Mouse (Mus musculus) liver, embryonic 14.5 days (tissue): ENCODE data around the gene Ndrg4. TPM values are rescaled to one million over a fixed set of nuclear protein-coding genes. Genes with fewer than 3 reads are reported as not detected.

Experiments
- ATAC-seq: fragments of 200-750 bp; cut with Nextera tagmentation; 2 replicates; pipeline ENCODE4 v1.8.0; 2017; ENCODE audit warnings: moderate number of reproducible peaks, mild to moderate bottlenecking, moderate library complexity; ENCODE audit not compliant: insufficient read depth
- DNase-seq, 3 experiments: peaks; one replicate each; pipeline ENCODE4 v3.0.0-alpha.2; 2012 to 2013; ENCODE audit warnings: low read depth in 3 of 3, low spot score in 3 of 3
- H3K27ac ChIP-seq: fragments of 300-500 bp; sonication (generic); 2 replicates; pipeline ENCODE4 v1.5.1; 2014; ENCODE audit warnings: moderate library complexity, mild to moderate bottlenecking, control low read depth, inconsistent platforms
- H3K27me3 ChIP-seq: fragments of 300-500 bp; sonication (generic); 2 replicates; pipeline ENCODE4 v1.6.1; 2014; ENCODE audit warnings: mild to moderate bottlenecking, low read length, moderate library complexity; ENCODE audit not compliant: control insufficient read depth, insufficient read depth
- H3K36me3 ChIP-seq: fragments of 300-500 bp; sonication (generic); replicated peaks from 2 replicates; pipeline ENCODE4 v1.6.1; 2014; ENCODE audit warnings: low read depth; ENCODE audit not compliant: control insufficient read depth, insufficient read depth
- H3K4me1 ChIP-seq, 2 experiments: fragments of 200-500 bp in 1 of 2; fragments of 300-500 bp in 1 of 2; sonication (generic) in 1 of 2; replicated peaks; 2 replicates each; pipeline ENCODE4 v1.6.1; 2012 to 2014; ENCODE audit warnings: antibody characterized with exemption in 1 of 2, inconsistent platforms in 1 of 2, low read length in 1 of 2; ENCODE audit not compliant: control insufficient read depth in 2 of 2, insufficient read depth in 2 of 2
- H3K4me2 ChIP-seq: fragments of 300-500 bp; sonication (generic); 2 replicates; pipeline ENCODE4 v1.6.1; 2014; ENCODE audit warnings: low read depth, mild to moderate bottlenecking, control low read depth, moderate library complexity
- H3K4me3 ChIP-seq, 2 experiments: fragments of 200-500 bp in 1 of 2; fragments of 300-500 bp in 1 of 2; sonication (generic) in 1 of 2; 2 replicates each; pipeline ENCODE4 v1.5.1; 2012 to 2014; ENCODE audit warnings: low read depth in 2 of 2, low read length in 2 of 2, mild to moderate bottlenecking in 2 of 2, control low read depth in 1 of 2, inconsistent platforms in 1 of 2, moderate library complexity in 1 of 2; ENCODE audit not compliant: insufficient read depth in 1 of 2
- H3K9ac ChIP-seq: fragments of 300-500 bp; sonication (generic); replicated peaks from 2 replicates; pipeline ENCODE4 v1.6.1; 2014; ENCODE audit warnings: mild to moderate bottlenecking, control low read depth, moderate library complexity
- H3K9me3 ChIP-seq: fragments of 300-500 bp; sonication (generic); 2 replicates; pipeline ENCODE4 v1.6.1; 2016; ENCODE audit warnings: low read length, mixed read lengths; ENCODE audit not compliant: control insufficient read depth
- CTCF ChIP-seq: IDR thresholded peaks from 2 replicates; pipeline ENCODE4 v1.5.1; 2016; ENCODE audit warnings: antibody characterized with exemption, low read depth, control low read depth
- EP300 ChIP-seq: IDR thresholded peaks from 2 replicates; pipeline ENCODE4 v1.6.1; 2016; ENCODE audit warnings: antibody characterized with exemption, low read depth
- WGBS: fragments of 180-500 bp; shearing (Covaris S2); extraction: QIAGEN DNeasy Blood & Tissue Kit; methylation state at CpG from one replicate; pipeline ENCODE4 v1.1.7; 2014; ENCODE audit not compliant: insufficient replicate concordance; 5-methylcytosine and 5-hydroxymethylcytosine counted together
- polyA plus RNA-seq, 2 experiments: library from polyadenylated mRNA; depleted of rRNA in 1 of 2; stranded (reverse) in 1 of 2; unstranded in 1 of 2; fragments of >200 nt; fragmentation: Nextera tagmentation in 1 of 2; extraction: Ambion mirVana in 1 of 2; gene quantifications; 2 replicates each; pipeline versions ENCODE4 v1.2.1 to v1.2.3; 2012 to 2014

The Ndrg4 gene
- polyA plus RNA-seq, 2 experiments, result 0.62 to 0.81 TPM

DNA sequence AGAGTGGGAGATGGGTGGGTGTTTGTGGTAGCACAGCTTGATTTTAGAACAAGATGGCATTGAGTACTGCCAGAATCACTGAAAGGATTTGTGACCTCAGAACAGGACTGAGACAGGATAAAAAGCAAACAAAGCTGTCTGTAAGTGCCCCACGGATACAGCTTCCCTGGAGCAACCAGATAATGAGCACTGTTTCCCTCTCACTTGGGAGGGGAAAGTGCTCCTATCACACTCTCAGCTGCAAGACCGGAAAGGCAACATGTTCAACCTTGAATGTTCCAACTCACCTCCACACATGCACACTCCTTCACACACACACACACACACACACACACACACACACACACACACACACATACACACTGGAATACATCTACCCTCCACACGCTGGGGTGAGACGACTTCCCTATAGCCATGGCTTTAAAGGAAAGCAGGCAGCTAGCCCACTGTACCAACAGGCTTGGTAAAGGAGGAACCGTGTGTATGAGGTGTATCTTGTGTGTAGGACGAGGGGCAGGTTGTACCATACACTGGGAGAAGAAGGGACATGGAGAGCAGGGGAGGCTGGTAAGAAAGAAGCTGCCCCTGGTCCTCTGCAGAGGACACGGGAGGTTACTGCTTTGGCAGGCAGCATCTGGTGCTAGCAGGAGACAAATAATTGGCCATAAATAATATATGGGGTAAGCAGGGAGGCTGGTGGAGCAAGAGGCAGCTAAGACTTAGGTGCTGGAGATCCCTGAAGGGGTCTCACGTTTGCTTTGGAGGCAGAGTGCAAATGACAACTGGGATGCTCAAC is 8.4 kb upstream of the Ndrg4 start:
- H3K9ac ChIP-seq, result no peak overlapping the region
- H3K27me3 ChIP-seq, result no peaks in the 10 kb centered on the region
- no peak for ATAC-seq
- 38% methylated on average over 8 of the region's 8 CpGs for WGBS
- no peaks in the 10 kb centered on the region for H3K36me3 ChIP-seq
- TF ChIP-seq EP300, result no peak
- no peak for TF ChIP-seq CTCF
- no peaks in the 10 kb centered on the region for H3K9me3 ChIP-seq
- H3K27ac ChIP-seq, result no peak overlapping the region
- H3K4me1 ChIP-seq, result no peaks in the 10 kb centered on the region
- no peak overlapping the region for H3K4me2 ChIP-seq
- no peak overlapping the region for H3K4me3 ChIP-seq
- no peak for DNase-seq

- Histone ChIP-seq H3K4me3 (no peak overlapping the region), H3K4me1 (no peaks in the 10 kb centered on the region), H3K9me3 (no peaks in the 10 kb centered on the region), H3K9ac (no peak overlapping the region), H3K4me2 (no peak overlapping the region), H3K27me3 (no peaks in the 10 kb centered on the region), H3K36me3 (no peaks in the 10 kb centered on the region), H3K27ac (no peak overlapping the region)
- no peak for TF ChIP-seq CTCF
- no peak for TF ChIP-seq EP300
- DNase-seq, result no peak
- 46% methylated on average over 2 of the region's 2 CpGs for WGBS
- no peak for ATAC-seq
These were observed 6.8 kb upstream of the Ndrg4 start for GRCm38 (mm10) chr8:95669967-95670366.

GRCm38 (mm10) chr8:95671861-95672260 is 4.9 kb upstream of the Ndrg4 start:
- Histone ChIP-seq H3K9me3 (no peaks in the 10 kb centered on the region), H3K9ac (no peak overlapping the region), H3K27me3 (peaks cover 9% of the 10 kb centered on the region), H3K4me2 (no peak overlapping the region), H3K4me3 (no peak overlapping the region), H3K36me3 (no peaks in the 10 kb centered on the region), H3K27ac (no peak overlapping the region), H3K4me1 (no peaks in the 10 kb centered on the region)
- ATAC-seq, result no peak
- WGBS, result 60% methylated on average over 6 of the region's 6 CpGs
- no peak for TF ChIP-seq CTCF
- no peak for TF ChIP-seq EP300
- DNase-seq, result no peak

DNA sequence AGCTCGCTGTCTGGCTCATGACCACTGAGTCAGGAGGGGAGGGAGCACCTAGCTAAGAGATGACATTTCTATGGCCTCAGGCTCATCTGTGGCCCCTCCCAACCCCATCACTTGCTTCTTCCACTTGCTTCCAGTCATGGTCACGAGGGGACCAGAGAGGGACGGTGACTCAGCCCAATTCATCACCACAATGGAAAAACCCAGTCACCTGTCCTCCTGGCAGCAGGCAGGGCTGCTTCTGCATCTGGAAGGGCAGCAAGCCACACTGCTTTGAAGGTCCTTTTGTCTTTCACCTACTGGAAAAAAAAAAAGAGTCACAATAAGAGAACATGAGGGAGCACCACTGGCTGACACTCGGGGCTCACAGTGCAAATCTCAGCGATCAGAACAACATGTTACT is 4.0 kb upstream of the Ndrg4 start:
- Histone ChIP-seq H3K4me1 (no peaks in the 10 kb centered on the region), H3K4me2 (no peak overlapping the region), H3K9me3 (no peaks in the 10 kb centered on the region), H3K27me3 (peaks cover 18% of the 10 kb centered on the region), H3K9ac (no peak overlapping the region), H3K27ac (no peak overlapping the region), H3K4me3 (no peak overlapping the region), H3K36me3 (no peaks in the 10 kb centered on the region)
- DNase-seq, result no peak
- no peak for TF ChIP-seq EP300
- no peak for TF ChIP-seq CTCF
- WGBS, result 42% methylated on average over 5 of the region's 5 CpGs
- no peak for ATAC-seq

- H3K4me3 ChIP-seq, result peak overlapping the region in 1 of 2 experiments; percentile 41; a peak in 2 of 4 replicates
- no peak for DNase-seq
- TF ChIP-seq EP300 (no peak), CTCF (no peak)
These were observed 827 bp downstream of the Ndrg4 start for GRCm38 (mm10) chr8:95677591-95678023.

More at GRCm38 (mm10) chr8:95677591-95678023, 827 bp downstream of the Ndrg4 start:
- Histone ChIP-seq H3K4me1 (no peaks in the 10 kb centered on the region), H3K9ac (no peak overlapping the region), H3K36me3 (no peaks in the 10 kb centered on the region), H3K27me3 (peaks cover 43% of the 10 kb centered on the region), H3K9me3 (no peaks in the 10 kb centered on the region), H3K4me2 (peak overlapping the region; percentile 57), H3K27ac (no peak overlapping the region)
- ATAC-seq, result no peak
- WGBS, result 1% methylated on average over 39 of the region's 48 CpGs
